Mouse (Mus musculus) ES-CJ7 (cell line): Measurements from ENCODE around the gene Pi4k2b.
"Not testable (repeated sequence)": the region's sequence is repeated elsewhere in the genome, so short reads cannot be mapped to it uniquely, and the experiment has no call there.

ENCODE experiments used
- DNase-seq: peaks from one replicate; pipeline ENCODE4 v3.0.0; 2011; ENCODE audit warnings: low read depth, low spot score

Gene Pi4k2b

GRCm38 (mm10) chr5:52741391-52742111 is at the start of gene Pi4k2b:
Gene Pi4k2b, plus strand, starts transcription at chr5:52741574.
- peak; percentile 67 for DNase-seq

DNA sequence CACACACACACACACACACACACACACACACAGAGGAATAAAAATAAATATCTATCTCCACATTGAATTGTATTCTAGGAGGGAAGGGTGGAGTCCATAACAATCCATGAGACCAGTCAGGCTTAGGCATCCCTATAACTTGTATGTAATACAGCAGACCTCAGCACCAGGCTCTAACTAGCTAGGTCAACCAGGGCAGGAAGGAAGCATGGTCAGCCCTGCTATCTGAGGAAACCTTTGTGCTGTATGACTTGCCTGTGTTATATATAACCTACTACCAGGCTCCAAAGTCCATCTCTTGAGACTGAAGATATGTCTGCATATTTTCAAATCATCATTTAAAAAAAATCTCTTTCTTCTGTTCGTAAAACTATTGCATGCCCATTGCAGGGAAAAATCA is 44.1 kb upstream of the Pi4k2b start:
- DNase-seq: no peak

- DNase-seq: not testable (repeated sequence)
Measured at GRCm38 (mm10) chr5:52697882-52698440, 43.4 kb upstream of the Pi4k2b start.

- no peak for DNase-seq
Measured at GRCm38 (mm10) chr5:52704562-52704961, 36.8 kb upstream of the Pi4k2b start.

DNA sequence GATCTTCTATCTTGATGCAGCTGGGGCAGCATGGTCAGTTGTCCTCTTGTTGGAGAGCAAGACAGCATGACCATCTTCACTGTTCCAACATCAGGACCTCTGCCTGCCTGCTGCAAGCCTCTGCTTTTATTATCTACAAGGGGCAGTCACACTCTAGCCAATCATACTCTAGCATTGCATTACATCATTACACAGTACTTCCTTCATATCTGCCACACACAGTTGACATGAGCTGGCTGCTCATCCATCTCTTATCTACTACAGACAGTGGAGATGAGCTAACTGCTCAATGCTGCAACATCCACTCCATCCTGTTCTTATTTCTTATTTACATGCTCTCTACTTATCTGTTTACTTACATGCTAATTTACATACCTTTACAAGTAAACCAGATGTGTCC is 28.7 kb upstream of the Pi4k2b start:
- no peak for DNase-seq

DNA sequence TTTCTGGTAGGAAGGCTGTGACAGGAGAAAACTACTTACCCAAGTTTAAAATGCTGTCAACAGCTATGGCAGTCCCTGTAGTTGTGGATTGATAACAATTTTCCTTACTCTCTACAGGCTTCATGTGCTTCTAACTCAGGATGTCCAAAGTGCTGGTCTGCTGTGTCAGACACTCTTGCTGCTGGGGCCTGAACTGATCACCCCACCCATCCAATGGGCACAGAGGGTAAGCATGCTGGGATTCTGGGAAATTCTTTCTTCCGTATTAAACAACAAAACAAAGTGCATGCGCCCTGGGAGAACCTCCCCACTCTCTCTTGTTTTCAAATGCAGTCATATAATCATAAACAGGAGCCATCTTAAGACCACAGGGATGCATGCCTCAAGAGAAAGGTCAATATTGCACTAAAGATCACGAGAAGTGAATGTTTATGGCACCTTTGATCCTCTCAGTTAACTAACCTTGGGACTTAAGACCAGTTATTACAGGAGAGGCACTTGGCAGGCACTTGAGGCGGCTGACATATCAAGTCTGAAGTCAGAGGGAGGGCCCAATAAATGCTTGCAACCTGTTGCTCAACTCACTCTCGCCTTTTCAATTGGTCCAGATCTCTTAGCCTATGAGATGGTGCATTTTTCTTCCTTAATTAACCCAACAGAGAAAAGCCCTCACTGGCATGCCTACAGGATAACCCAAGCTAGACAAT is 24.5 kb upstream of the Pi4k2b start:
- no peak for DNase-seq

- no peak for DNase-seq
Measured at GRCm38 (mm10) chr5:52721003-52721402, 20.4 kb upstream of the Pi4k2b start.

- DNase-seq: no peak
Measured at GRCm38 (mm10) chr5:52727747-52728146, 13.6 kb upstream of the Pi4k2b start.

- no peak for DNase-seq
Measured at GRCm38 (mm10) chr5:52732811-52733210, 8.6 kb upstream of the Pi4k2b start.

DNA sequence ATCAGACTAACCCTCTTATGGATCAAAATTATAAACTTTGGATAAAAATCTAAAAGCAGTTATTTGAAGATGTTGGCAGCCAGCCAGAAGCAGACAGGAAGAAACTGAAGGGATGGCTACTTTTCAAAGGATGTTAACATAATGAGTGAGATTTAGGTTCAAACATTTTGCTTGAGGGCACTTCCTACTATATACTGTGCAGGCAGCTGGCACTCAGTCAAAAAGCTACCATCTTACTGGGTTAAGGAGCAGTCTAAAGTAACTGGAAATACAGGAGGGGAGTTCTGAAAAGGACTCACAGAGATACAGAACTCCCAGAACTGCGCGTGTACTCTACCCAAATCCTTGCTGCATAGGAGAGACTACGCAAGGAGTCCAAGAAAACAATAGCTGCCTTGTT is 5.3 kb upstream of the Pi4k2b start:
- DNase-seq: no peak

GRCm38 (mm10) chr5:52742112-52742813 is 889 bp downstream of the Pi4k2b start:
- peak; percentile 24 for DNase-seq

GRCm38 (mm10) chr5:52743231-52743630 is 1.9 kb downstream of the Pi4k2b start:
- no peak for DNase-seq

DNA sequence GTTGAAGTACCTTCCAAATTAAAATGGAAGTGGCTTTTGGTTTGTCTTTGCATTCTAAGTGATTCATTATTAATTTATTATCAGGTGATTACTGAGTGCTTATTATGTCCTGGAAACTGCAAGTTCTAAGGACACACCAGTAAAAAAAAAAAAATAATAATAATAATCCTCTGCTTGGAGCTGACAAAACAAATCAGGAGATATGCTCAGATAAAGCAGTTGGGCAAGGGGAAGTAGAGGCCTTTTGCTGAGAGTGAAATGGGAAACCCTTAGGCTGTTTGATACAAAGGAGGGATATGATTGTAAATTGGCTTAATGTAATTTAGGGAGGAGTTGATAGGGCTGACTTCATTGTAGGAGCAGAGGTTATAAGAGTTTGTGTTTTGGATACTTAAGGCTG is 5.5 kb downstream of the Pi4k2b start:
- DNase-seq: no peak

DNA sequence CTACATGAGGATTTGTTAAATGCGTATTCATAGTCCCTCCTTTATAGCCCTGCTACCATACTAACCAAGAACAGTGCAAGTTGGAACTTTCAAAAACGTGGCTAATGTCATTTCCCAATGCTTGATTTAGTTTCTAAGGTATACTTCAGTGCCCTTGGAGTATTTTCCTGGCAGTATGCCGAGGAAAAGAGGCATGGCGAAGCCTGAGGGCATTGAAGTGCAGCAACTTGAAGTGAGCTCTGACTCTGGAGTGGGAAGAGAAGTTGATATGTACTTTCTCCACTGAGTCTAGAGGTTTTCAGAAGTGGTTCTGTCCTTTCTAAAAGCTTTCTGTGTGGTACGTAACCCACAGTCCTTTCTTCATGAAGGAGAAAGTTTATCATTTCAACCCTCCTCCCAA is 7.4 kb downstream of the Pi4k2b start:
- DNase-seq: no peak

- no peak for DNase-seq
Measured at GRCm38 (mm10) chr5:52753146-52753545, 11.8 kb downstream of the Pi4k2b start.

GRCm38 (mm10) chr5:52754196-52754595 is 12.8 kb downstream of the Pi4k2b start:
- no peak for DNase-seq

GRCm38 (mm10) chr5:52755337-52755736 is 14.0 kb downstream of the Pi4k2b start:
- DNase-seq: no peak

- DNase-seq: no peak
Measured at GRCm38 (mm10) chr5:52755989-52756388, 14.6 kb downstream of the Pi4k2b start.

- no peak for DNase-seq
Measured at GRCm38 (mm10) chr5:52762586-52762985, 21.2 kb downstream of the Pi4k2b start.

DNA sequence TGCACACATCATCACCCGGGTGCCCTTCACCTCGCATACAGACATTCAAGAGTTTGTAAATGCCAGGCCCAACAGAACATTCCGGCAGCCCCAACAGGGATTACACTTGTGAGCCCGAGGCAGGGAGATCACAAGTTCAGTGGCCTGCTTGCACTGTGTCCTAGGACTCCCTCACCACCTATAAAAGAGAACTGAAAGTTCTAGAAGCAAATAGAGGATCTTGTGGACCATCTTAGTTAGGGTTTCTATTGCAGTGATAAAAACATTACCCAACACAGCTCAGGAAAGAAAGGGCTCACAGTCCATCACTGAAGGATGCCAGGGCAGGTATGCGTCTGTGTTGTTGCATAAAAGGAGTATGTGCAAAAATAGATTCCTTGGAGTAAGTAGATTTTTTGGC is 32.9 kb downstream of the Pi4k2b start:
- DNase-seq: no peak

DNA sequence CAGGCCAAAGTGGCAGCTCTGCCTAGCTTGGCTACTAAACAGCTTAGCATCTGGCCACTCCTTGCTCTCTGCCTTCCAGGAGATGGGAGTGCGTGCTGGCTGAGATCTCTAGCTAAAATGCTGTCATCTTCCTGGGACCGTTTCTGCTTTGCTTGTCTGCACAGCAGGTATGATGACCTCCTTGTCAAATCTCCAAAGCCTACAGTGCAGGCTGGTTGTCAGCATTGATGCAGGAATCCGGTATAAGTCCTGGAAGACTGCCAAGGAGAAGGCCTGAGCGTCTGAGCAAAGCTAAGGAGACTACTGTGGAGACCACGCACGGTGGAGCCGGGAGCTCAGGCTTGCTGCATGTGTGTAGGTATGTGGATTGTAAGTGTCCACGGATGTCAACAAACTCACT is 33.9 kb downstream of the Pi4k2b start, which contains the start of gene Zcchc4:
Gene Zcchc4, plus strand, starts transcription at position 173 of the 400 bp plus-strand sequence.
- no peak for DNase-seq
